Mouse (Mus musculus) kidney, adult 11 months (tissue): ENCODE measurements around the gene Zfp213.
A peak's percentile ranks its signal among the peaks of the same experiment; 100 is the strongest.

Source experiments
- DNase-seq: peaks from one replicate; pipeline ENCODE4 v3.0.0; 2022

Gene Zfp213

GRCm38 (mm10) chr17:23572059-23572458 lies 8.0 kb upstream of the Zfp213 start:
- DNase-seq, result no peak

DNA sequence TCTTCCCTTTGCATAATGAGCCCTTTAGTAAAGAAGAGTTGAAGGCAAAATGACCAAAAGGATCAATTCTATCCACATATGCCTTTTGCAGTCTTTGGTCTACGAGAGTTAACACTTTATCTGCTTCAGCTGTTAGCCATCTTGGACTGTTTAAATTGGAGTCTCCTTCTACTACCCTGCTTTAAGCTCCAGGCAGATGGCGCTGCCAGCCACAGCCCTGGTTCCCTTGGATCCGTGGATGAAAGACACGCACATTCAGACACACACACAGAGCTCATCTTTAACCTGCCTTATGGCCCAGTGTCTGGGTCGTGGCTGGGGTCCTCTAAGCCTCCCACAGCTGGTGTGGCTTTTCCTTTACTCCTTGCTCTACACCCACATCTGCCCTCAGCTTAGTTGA lies 7.0 kb upstream of the Zfp213 start:
- DNase-seq, result no peak

DNA sequence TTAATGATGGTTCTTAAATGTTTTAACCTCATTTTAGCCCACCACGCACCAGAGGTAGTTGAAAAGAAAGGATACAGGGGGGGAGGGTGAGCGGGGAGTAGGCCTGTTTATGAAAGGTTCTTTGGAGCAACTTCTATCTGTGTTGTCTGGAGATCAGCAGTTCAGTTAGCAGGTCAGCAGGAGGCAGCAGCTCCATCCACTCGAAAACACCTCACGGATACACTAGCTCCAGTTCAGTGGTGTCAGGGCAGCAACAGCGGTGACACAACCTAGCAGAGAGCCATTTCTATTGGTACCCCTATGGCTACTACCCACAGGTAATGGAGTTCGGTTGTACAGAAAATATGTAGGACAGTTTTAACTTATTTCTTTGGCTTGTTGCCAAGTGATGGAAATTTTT lies 6.0 kb upstream of the Zfp213 start:
- DNase-seq, result peak; percentile 37

DNA sequence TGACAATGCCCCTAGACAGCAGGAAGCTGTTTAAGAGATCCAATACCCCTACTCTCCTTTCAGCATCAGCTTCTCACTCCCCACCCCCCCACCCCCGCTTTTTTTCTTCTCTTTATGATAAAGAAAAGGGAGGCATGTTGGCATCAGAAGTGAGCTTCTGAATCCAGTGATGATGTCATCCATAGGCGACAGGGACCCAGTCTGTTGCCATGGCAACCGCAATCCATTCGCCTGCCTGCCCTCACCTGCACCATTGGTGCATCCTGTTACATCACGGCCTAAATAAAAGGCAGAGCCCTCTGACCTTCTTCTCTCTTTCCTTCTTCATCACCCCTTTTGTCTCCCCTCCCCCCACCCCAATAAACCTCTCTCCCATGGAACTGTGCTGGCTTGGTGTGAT lies 4.3 kb upstream of the Zfp213 start:
- no peak for DNase-seq

DNA sequence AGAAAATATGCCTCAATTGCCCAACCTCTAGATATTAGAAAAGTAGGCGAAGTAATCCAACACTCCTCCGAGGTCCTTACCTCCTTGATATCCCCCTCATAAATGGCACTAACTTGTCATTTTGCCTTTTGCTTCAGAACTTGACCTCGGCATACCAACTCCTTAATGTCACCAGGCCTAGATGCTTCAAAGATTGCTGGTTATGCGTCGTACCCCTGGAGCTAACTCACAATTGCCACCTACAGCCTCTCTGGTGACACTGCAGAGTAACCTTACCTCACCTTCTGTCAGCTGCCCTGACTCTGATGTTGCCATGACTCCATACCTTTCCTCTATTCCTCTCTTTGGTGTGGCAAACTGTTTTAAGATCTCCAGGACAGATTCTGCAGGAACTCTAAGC lies 2.7 kb upstream of the Zfp213 start:
- DNase-seq, result no peak

DNA sequence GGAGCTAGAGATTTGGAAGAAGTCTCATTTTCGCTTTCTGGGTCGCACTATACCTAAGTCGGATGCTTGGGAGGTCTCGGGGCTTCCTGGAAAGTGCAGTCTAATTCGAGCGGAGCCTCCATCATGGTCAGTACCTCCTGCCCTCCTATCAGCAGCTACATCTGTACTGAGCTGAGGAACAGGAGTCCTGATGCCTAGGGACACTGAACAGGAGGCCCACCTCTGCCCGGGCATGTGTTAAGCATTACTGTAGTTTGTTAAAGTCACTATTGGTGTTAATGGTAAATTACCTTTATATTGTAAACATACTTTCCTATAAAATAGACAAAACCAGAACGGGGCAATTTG lies 304 bp upstream of the Zfp213 start:
- DNase-seq, result no peak

- DNase-seq, result no peak
Observed at GRCm38 (mm10) chr17:23559767-23560166, 4.3 kb downstream of the Zfp213 start.

- DNase-seq, result no peak
Observed at GRCm38 (mm10) chr17:23555243-23555916, 8.7 kb downstream of the Zfp213 start.

GRCm38 (mm10) chr17:23554321-23554720 lies 9.7 kb downstream of the Zfp213 start:
- DNase-seq, result no peak

DNA sequence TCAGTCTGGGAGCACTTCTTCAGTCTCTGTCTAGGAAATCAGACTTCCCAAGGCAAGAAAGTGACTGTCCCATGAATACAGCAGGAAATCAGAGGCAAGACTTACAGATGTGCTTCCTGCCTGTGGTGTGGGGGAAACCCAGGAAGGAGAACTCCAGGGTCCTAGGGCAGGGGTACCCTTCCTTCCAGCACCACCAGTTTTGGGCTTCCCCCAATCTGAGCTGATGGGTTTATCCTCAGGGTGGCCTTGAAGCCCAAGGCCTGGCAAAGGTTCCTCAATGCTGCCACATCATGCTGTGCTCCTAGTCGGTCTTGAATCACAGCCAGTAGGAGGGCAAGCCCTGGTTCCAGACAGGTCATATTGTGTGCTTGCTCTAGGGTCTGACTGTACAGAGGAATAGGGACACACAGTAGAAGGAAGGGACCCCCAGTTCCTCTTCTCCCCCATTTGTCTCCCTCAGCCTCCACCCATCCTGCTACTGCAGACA lies 10.4 kb downstream of the Zfp213 start:
- no peak for DNase-seq

- DNase-seq, result no peak
Observed at GRCm38 (mm10) chr17:23552896-23553633, 11.0 kb downstream of the Zfp213 start.

GRCm38 (mm10) chr17:23551963-23552362 lies 12.1 kb downstream of the Zfp213 start:
- no peak for DNase-seq

GRCm38 (mm10) chr17:23551416-23551815 lies 12.6 kb downstream of the Zfp213 start:
- no peak for DNase-seq

- no peak for DNase-seq
Observed at GRCm38 (mm10) chr17:23550856-23551255, 13.2 kb downstream of the Zfp213 start.

DNA sequence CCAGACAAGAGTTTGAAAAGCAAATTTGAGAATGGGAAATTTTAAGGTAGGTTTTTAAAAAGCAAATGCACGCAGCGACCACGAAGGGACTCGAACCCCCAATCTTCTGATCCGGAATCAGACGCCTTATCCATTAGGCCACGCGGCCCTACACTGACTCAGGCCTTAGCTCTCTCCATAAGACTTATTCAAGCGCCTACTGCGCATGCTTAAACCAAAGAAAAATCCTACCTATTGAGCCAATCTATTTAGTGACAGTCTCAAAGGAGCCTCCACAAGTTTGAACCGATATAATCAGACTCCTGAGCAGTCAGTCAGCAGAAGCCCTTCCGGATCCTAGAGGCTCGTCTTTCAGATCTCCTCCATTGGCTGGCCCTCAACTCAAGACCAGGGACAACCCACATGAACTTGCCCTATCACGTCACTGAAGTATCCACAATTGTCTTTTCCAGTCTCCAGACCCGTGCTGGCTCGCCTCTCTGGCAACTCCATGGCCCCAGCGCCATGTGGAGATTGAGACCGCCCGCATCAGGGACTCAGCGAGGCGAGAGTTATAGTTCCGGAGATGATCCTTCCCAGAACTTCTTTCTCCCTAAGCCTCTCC lies 13.7 kb downstream of the Zfp213 start:
- DNase-seq, result peak; percentile 87

GRCm38 (mm10) chr17:23549441-23549840 lies 14.6 kb downstream of the Zfp213 start:
- peak; percentile 2 for DNase-seq

- DNase-seq, result peak; percentile 65
Observed at GRCm38 (mm10) chr17:23548615-23549014, 15.4 kb downstream of the Zfp213 start.

DNA sequence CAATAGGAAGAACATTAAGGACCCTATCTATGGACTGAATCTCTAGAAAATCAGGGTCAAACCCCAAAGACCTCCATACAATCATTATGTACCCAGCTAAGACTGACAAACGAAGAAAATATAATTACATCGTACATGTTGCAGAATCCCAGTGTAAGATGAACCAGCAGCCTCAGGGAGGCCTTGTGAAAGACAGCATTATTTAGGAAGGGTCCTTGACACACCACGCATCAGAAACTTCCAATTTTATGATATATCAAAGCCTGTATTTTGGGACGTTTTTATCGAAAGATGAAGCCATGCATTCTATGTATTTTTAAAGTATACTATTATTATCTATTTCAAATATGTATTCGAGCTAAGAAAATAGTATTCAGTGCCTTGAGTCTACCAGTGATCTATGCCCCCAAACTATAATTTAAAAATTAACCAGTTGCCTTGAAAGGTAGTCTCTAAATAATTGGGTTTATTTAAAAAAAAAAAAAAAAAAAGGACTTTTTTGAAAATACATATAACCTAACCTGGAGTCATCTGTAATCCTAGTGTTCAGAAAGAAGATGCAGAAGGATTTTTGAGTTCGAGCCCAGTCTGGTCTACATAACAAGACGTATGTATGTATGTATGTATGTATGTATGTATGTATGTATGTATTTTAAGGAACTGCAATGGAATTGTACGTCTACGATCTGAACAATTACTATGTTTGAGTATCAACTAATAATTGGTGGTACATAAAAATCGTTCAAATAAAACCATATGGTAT lies 16.2 kb downstream of the Zfp213 start:
- DNase-seq, result no peak

- DNase-seq, result peak; percentile 74
Observed at GRCm38 (mm10) chr17:23546702-23547505, 17.1 kb downstream of the Zfp213 start.

- DNase-seq, result no peak
Observed at GRCm38 (mm10) chr17:23546333-23546701, 17.7 kb downstream of the Zfp213 start.

DNA sequence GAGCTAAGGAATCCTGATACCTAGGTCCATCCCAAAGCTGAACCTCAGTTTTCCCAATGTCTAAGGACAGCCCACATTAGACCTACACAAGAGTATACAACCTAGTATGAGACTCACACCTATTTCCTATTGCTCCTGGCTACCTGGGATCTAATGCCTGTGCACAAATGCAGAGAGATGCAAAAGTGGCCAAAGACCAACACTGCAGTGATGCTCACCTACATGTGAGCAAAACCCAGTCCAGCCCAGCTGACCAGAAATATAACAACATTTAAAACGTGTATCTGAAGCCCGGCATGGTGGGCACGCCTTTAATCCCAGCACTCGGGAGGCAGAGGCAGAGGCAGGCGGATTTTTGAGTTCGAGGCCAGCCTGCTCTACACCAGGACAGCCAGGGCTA lies 18.2 kb downstream of the Zfp213 start:
- no peak for DNase-seq

- DNase-seq, result no peak
Observed at GRCm38 (mm10) chr17:23544766-23545165, 19.3 kb downstream of the Zfp213 start.

DNA sequence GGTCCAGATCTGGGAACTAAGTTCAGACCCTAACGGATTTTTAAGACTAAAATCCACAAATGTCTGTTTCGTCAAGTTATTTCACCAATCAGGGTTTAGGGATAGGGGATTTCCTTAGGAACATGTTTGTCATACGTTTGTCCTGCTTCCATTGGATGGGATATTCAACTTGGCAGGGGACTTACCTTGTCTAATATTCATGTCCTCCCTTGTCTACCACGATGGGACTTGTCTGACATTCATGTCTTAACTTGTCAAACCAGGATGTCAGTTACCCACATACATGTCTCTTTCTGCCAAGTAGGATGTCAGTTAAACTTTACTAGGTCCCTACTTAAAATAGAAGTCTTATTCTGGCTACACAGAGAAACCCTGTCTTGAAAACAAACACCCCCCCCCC lies 20.1 kb downstream of the Zfp213 start:
- DNase-seq, result no peak
